Mouse (Mus musculus) bone marrow, adult 2 months (tissue): ENCODE results near the gene Arap2.

ENCODE experiments used
- CTCF ChIP-seq: fragments of 200-500 bp; IDR thresholded peaks from 2 replicates; pipeline ENCODE4 v1.5.1; 2011; ENCODE audit warnings: low read length, control low read depth; ENCODE audit not compliant: control insufficient read depth, insufficient read depth
- POLR2A ChIP-seq: fragments of 200-500 bp; IDR thresholded peaks from 2 replicates; pipeline ENCODE4 v1.6.1; 2011; ENCODE audit warnings: low read depth, mild to moderate bottlenecking, control low read depth, low read length, borderline replicate concordance; ENCODE audit not compliant: control insufficient read depth

DNA sequence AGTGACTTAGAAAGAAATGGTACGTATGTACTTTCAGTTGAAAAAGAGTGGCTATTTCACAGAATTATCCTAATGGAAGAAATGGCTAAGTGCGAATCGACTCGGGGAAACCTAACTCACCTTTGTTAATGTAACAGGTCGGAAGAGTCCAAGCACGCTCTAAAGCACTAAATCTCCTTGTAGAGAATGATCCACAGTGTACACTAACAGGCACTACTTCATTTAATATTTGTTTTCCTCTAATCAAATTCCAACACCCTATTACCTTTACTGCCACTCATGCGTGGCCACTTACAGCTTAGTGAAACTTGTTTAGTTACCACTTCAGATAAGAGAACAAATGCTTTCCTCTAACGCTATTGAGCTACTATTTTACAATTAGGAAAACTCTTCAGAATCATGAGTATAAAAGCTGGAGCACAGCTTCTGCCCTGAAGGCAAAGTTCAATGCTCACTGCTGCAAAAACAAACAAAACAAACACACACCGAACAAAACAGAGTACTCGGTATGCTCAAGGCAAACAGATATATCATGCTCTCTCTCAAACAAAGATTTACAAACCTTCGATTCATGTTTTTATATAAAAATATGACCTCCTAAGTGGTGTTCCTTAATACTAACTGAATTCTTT is 143.0 kb downstream of the Arap2 start:
- TF ChIP-seq POLR2A (no peak), CTCF (no peak)
